Mouse (Mus musculus) G1E (cell line): ENCODE results near the gene Arhgap30.

ENCODE experiments used
- CTCF ChIP-seq: IDR thresholded peaks from 2 replicates; pipeline ENCODE4 v1.5.1; 2012; ENCODE audit warnings: low read depth, low read length, inconsistent platforms, mixed read lengths
- GATA1 ChIP-seq: IDR thresholded peaks from 2 replicates; pipeline ENCODE4 v1.6.1; 2012; ENCODE audit warnings: borderline replicate concordance, low read length, inconsistent platforms, mixed read lengths
- GATA2 ChIP-seq: IDR thresholded peaks from 2 replicates; pipeline ENCODE4 v1.6.1; 2012; ENCODE audit warnings: low read depth, low read length, inconsistent platforms, borderline replicate concordance
- POLR2AphosphoS5 ChIP-seq: IDR thresholded peaks from 2 replicates; pipeline ENCODE4 v1.6.1; 2012; ENCODE audit warnings: low read depth, low read length, inconsistent platforms; ENCODE audit not compliant: insufficient replicate concordance
- TAL1 ChIP-seq: conservative IDR thresholded peaks from 2 replicates; pipeline ENCODE4 v1.6.1; 2012; ENCODE audit warnings: low read depth, low read length, inconsistent platforms, mixed read lengths

GRCm38 (mm10) chr1:171447692-171448091, 58.9 kb downstream of the Arhgap30 start:
- TF ChIP-seq CTCF (no peak), GATA2 (no peak), GATA1 (no peak), TAL1 (no peak), POLR2AphosphoS5 (no peak)
